Mouse (Mus musculus): Measurements from ENCODE around the gene Miox.

GRCm38 (mm10) chr15:89285004-89285403 is 49.2 kb upstream of the Miox start:
- TF ChIP-seq CTCF (conservative IDR thresholded peaks at IDR 0.05; ENCODE audit: low read length) (no peak), POU5F1 (IDR thresholded peaks at IDR 0.05; ENCODE audit: borderline replicate concordance, low read length) (no peak), NANOG (IDR thresholded peaks at IDR 0.05; ENCODE audit: borderline replicate concordance, low read length) (no peak)

Measured in E14TG2a.4 (cell line).